Comparison of ENCODE assay signal across 13 mouse cellular contexts in the genomic region with DNA sequence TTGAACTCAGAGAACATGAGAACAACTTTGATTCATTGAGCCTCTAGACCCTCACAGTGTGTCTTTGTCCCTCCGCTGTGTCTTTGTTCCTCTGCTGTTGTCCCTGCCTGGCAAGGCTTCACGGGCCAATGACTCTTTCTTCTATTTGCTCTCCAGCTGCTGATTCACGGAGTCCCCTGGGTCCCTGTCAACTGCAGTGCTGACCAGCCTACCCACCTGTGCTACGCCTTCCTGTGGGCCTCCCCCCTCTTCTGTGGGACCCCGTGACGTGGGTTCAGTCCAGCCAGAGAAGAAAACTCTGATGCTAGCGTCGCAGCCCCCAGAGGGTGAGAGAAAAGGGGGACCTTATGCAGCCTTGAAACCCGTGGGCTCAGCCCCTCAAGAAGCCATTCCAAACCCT. TPM values are rescaled to one million over a fixed set of nuclear protein-coding genes. Genes with fewer than 3 reads are reported as not detected.
DNase-seq lines count a peak whose midpoint lies in the region; ATAC-seq and TF ChIP-seq lines count a peak whose summit lies in the region.
"Had no signal": no experiment of that assay in that cellular context is flagged by ENCODE, and none has a peak within 500 bp of the region (broad histone marks: within the 10 kb centered on the region; RNA-seq: fewer than 3 reads in every experiment).

No protein-coding gene starts in this region.

- no peak for TF ChIP-seq CTCF in kidney, postnatal 0 days (IDR thresholded peaks at IDR 0.05; ENCODE audit: low read depth)
- TF ChIP-seq CTCF in CH12.LX (conservative IDR thresholded peaks at IDR 0.05 in 1 of 2, IDR thresholded peaks at IDR 0.05 in 1 of 2; ENCODE audit: low read depth in 2 of 2, low read length in 2 of 2), result no peak

- no peak overlapping the region for H3K9ac ChIP-seq in embryonic facial prominence, embryonic 12.5 days
- H3K9ac ChIP-seq in kidney, postnatal 0 days (ENCODE audit: low read depth, low read length), result no peak overlapping the region
- H3K9ac ChIP-seq in CH12.LX (ENCODE audit: insufficient read depth, low read depth), result no peak overlapping the region
- H3K9ac ChIP-seq: lung, embryonic 14.5 days had no signal

- no peak for DNase-seq in embryonic facial prominence, embryonic 10.5 days (ENCODE audit: low spot score)
- DNase-seq in kidney, postnatal 0 days (ENCODE audit: low spot score), result peak; percentile 43
- DNase-seq in kidney, adult 9 months, result no peak
- DNase-seq in CH12.LX (ENCODE audit: extremely low read depth), result peak; percentile 74
- DNase-seq in mesoderm, embryonic 11.5 days (ENCODE audit: low read depth, low spot score), result peak; percentile 50
- DNase-seq in heart, postnatal 4 days, result no peak
- DNase-seq in heart, postnatal 36 days, result no peak
- DNase-seq: cerebellum, postnatal 36 days; kidney, postnatal 4 days; lung, embryonic 14.5 days had no signal

- dilution Hi-C loops in CH12.LX (cut with MboI; ENCODE audit: extremely low pct_ligation_motif_present, extremely low pct_unique_long_range_greater_than_20kb, low sequenced_read_pairs), result no loop called here

- intact Hi-C loops in heart, postnatal 36 days (cut with DNase I), result no loop called here

- H3K79me2 ChIP-seq in CH12.LX (replicated peaks; ENCODE audit: control insufficient read depth, extremely low read depth, insufficient read depth, poor library complexity, severe bottlenecking), result peaks cover 18% of the 10 kb centered on the region

- H3K27me3 ChIP-seq in embryonic facial prominence, embryonic 12.5 days, result no peaks in the 10 kb centered on the region
- no peaks in the 10 kb centered on the region for H3K27me3 ChIP-seq in embryonic facial prominence, embryonic 10.5 days (replicated peaks; ENCODE audit: low read depth, poor library complexity, severe bottlenecking)
- no peaks in the 10 kb centered on the region for H3K27me3 ChIP-seq in kidney, postnatal 0 days (ENCODE audit: insufficient read depth, low read length)
- H3K27me3 ChIP-seq in CH12.LX (replicated peaks), result no peaks in the 10 kb centered on the region
- H3K27me3 ChIP-seq: megakaryocyte, embryonic 14.5 days had no signal

- H3K9me3 ChIP-seq in embryonic facial prominence, embryonic 12.5 days, result no peaks in the 10 kb centered on the region
- H3K9me3 ChIP-seq in embryonic facial prominence, embryonic 10.5 days, result no peaks in the 10 kb centered on the region
- no peaks in the 10 kb centered on the region for H3K9me3 ChIP-seq in kidney, postnatal 0 days (replicated peaks; ENCODE audit: low read length)
- no peaks in the 10 kb centered on the region for H3K9me3 ChIP-seq in CH12.LX (replicated peaks; ENCODE audit: low read length)
- H3K9me3 ChIP-seq: megakaryocyte, embryonic 14.5 days had no signal

- TF ChIP-seq POLR2A in CH12.LX (IDR thresholded peaks at IDR 0.05; ENCODE audit: low read depth, low read length), result no peak

- H3K4me1 ChIP-seq in embryonic facial prominence, embryonic 12.5 days, result peaks cover 11% of the 10 kb centered on the region
- H3K4me1 ChIP-seq in embryonic facial prominence, embryonic 10.5 days, result peaks cover 24% of the 10 kb centered on the region
- peaks cover 10% of the 10 kb centered on the region for H3K4me1 ChIP-seq in kidney, postnatal 0 days (replicated peaks; ENCODE audit: insufficient read depth, low read length)
- peaks cover 4 to 33% of the 10 kb centered on the region in 2 experiments for H3K4me1 ChIP-seq in CH12.LX (ENCODE audit: control insufficient read depth in 1 of 2, insufficient read depth in 2 of 2)

- ATAC-seq in embryonic facial prominence, embryonic 12.5 days (ENCODE audit: insufficient number of reproducible peaks, insufficient read depth, low FRiP score, low TSS enrichment), result no peak
- no peak for ATAC-seq in kidney, postnatal 0 days (replicated peaks; ENCODE audit: low FRiP score, low read depth)
- ATAC-seq: activated CD4-positive, CD25-positive, alpha-beta regulatory T cell, adult 4 months had no signal

- TF ChIP-seq RAD21 in CH12.LX (IDR thresholded peaks at IDR 0.05; ENCODE audit: low read depth, low read length), result no peak

- in situ Hi-C loops in CH12.LX (cut with MboI; ENCODE audit: low pct_ligation_motif_present, low pct_unique_long_range_greater_than_20kb, low sequenced_read_pairs), result no loop called here

- 75% methylated on average over 9 of the region's 9 CpGs for WGBS in embryonic facial prominence, embryonic 12.5 days
- WGBS in embryonic facial prominence, embryonic 10.5 days, result 69% methylated on average over 9 of the region's 9 CpGs
- WGBS in kidney, postnatal 0 days, result 51% methylated on average over 9 of the region's 9 CpGs

- no peak overlapping the region for H3K4me2 ChIP-seq in embryonic facial prominence, embryonic 12.5 days (replicated peaks)
- H3K4me2 ChIP-seq in kidney, postnatal 0 days (ENCODE audit: low read length), result no peak overlapping the region
- no peak overlapping the region for H3K4me2 ChIP-seq in CH12.LX (ENCODE audit: insufficient read depth, low read depth, poor library complexity, severe bottlenecking)
- H3K4me2 ChIP-seq: lung, embryonic 14.5 days had no signal

- H3K27ac ChIP-seq in embryonic facial prominence, embryonic 12.5 days, result 0 out of 2 replicates have a peak overlapping the region, but pooled peaks have one; percentile 26
- H3K27ac ChIP-seq in embryonic facial prominence, embryonic 10.5 days (replicated peaks), result no peak overlapping the region; the same call in 1 of the 2 replicates
- no peak overlapping the region for H3K27ac ChIP-seq in kidney, postnatal 0 days
- H3K27ac ChIP-seq in CH12.LX (ENCODE audit: insufficient read depth, low read depth), result no peak overlapping the region

- no peak overlapping the region for H3K4me3 ChIP-seq in embryonic facial prominence, embryonic 12.5 days
- H3K4me3 ChIP-seq in embryonic facial prominence, embryonic 10.5 days, result no peak overlapping the region
- no peak overlapping the region for H3K4me3 ChIP-seq in kidney, postnatal 0 days (replicated peaks; ENCODE audit: low read depth, low read length)
- no peak overlapping the region for H3K4me3 ChIP-seq in CH12.LX (replicated peaks in 1 of 3; ENCODE audit: low read depth in 2 of 3, low read length in 2 of 3, poor library complexity in 1 of 3)
- H3K4me3 ChIP-seq: megakaryocyte, embryonic 14.5 days had no signal

- peaks cover 49% of the 10 kb centered on the region for H3K36me3 ChIP-seq in embryonic facial prominence, embryonic 12.5 days
- peaks cover 54% of the 10 kb centered on the region for H3K36me3 ChIP-seq in embryonic facial prominence, embryonic 10.5 days (replicated peaks)
- H3K36me3 ChIP-seq in kidney, postnatal 0 days (ENCODE audit: insufficient read depth, low read length), result peaks cover 32% of the 10 kb centered on the region
- peaks cover 43 to 48% of the 10 kb centered on the region in 2 experiments for H3K36me3 ChIP-seq in CH12.LX (replicated peaks in 1 of 2; ENCODE audit: control insufficient read depth in 1 of 2, insufficient read depth in 1 of 2, low read length in 1 of 2)

- peak; percentile 24; the same call in 1 of the 2 replicates for TF ChIP-seq EP300 in CH12.LX (IDR thresholded peaks at IDR 0.05; ENCODE audit: low read length)

RNA-seq across cellular contexts. Expression of gene Pcif1, which starts 3.5 kb away (rescaled TPM):
- 83.0 and 89.9 TPM in 2 replicates for polyA plus RNA-seq in embryonic facial prominence, embryonic 12.5 days (2016; fragmentation: Nextera tagmentation; extraction: Ambion mirVana)
- polyA plus RNA-seq in embryonic facial prominence, embryonic 10.5 days (2016; fragmentation: Nextera tagmentation; extraction: Ambion mirVana), result 77.2 and 81.2 TPM in 2 replicates
- 70.0 and 76.5 TPM in 2 replicates for polyA plus RNA-seq in kidney, postnatal 0 days (2015; fragmentation: Nextera tagmentation; extraction: Ambion mirVana)
- 30.0 and 33.6 TPM in 2 replicates for total RNA-seq in CH12.LX (2012; rRNA removed)
- total RNA-seq in CH12.LX (2014; rRNA removed), result 18.2 and 20.0 TPM in 2 replicates
- 49.1 and 59.1 TPM in 2 replicates for polyA plus RNA-seq in CH12.LX (2012; ENCODE audit: insufficient read length, low read depth)
- 10 to 100 TPM; 47.0 to 48.2 TPM for total RNA-seq in heart, postnatal 4 days (2021)
- total RNA-seq in heart, postnatal 36 days (2021), result 10 to 100 TPM; 34.1 to 34.5 TPM

RNA-seq across cellular contexts. Expression of gene Pltp, which starts 25.1 kb away (rescaled TPM):
- polyA plus RNA-seq in embryonic facial prominence, embryonic 12.5 days (2016; fragmentation: Nextera tagmentation; extraction: Ambion mirVana), result 57.8 and 59.4 TPM in 2 replicates
- polyA plus RNA-seq in embryonic facial prominence, embryonic 10.5 days (2016; fragmentation: Nextera tagmentation; extraction: Ambion mirVana), result 36.7 and 40.7 TPM in 2 replicates
- 43.9 and 45.4 TPM in 2 replicates for polyA plus RNA-seq in kidney, postnatal 0 days (2015; fragmentation: Nextera tagmentation; extraction: Ambion mirVana)
- 4.4 and 5.5 TPM in 2 replicates for total RNA-seq in CH12.LX (2012; rRNA removed)
- 0.85 and 1.1 TPM in 2 replicates for total RNA-seq in CH12.LX (2014; rRNA removed)
- polyA plus RNA-seq in CH12.LX (2012; ENCODE audit: insufficient read length, low read depth), result 0.94 and 0.98 TPM in 2 replicates
- 10 to 100 TPM; 13.2 to 20.5 TPM for total RNA-seq in heart, postnatal 4 days (2021)
- 10 to 100 TPM; 40.3 to 46.3 TPM for total RNA-seq in heart, postnatal 36 days (2021)

RNA-seq across cellular contexts. Expression of gene Zfp335, which starts 28.9 kb away (rescaled TPM):
- polyA plus RNA-seq in embryonic facial prominence, embryonic 12.5 days (2016; fragmentation: Nextera tagmentation; extraction: Ambion mirVana), result 16.9 and 17.4 TPM in 2 replicates
- 17.4 and 18.2 TPM in 2 replicates for polyA plus RNA-seq in embryonic facial prominence, embryonic 10.5 days (2016; fragmentation: Nextera tagmentation; extraction: Ambion mirVana)
- polyA plus RNA-seq in kidney, postnatal 0 days (2015; fragmentation: Nextera tagmentation; extraction: Ambion mirVana), result 7.5 and 7.6 TPM in 2 replicates
- 12.0 and 14.4 TPM in 2 replicates for total RNA-seq in CH12.LX (2012; rRNA removed)
- total RNA-seq in CH12.LX (2014; rRNA removed), result 5.0 and 5.2 TPM in 2 replicates
- 13.1 and 16.5 TPM in 2 replicates for polyA plus RNA-seq in CH12.LX (2012; ENCODE audit: insufficient read length, low read depth)
- total RNA-seq in heart, postnatal 4 days (2021), result 10 to 100 TPM; 14.7 to 15.8 TPM
- total RNA-seq in heart, postnatal 36 days (2021), result 10 to 100 TPM in 1 of 2 experiments, 1 to 10 TPM in 1; 8.5 to 10.0 TPM

RNA-seq across cellular contexts. Expression of gene Neurl2, which starts 49.4 kb away (rescaled TPM):
- 6.7 and 7.4 TPM in 2 replicates for polyA plus RNA-seq in embryonic facial prominence, embryonic 12.5 days (2016; fragmentation: Nextera tagmentation; extraction: Ambion mirVana)
- polyA plus RNA-seq in embryonic facial prominence, embryonic 10.5 days (2016; fragmentation: Nextera tagmentation; extraction: Ambion mirVana), result 4.8 and 5.4 TPM in 2 replicates
- 9.2 and 9.4 TPM in 2 replicates for polyA plus RNA-seq in kidney, postnatal 0 days (2015; fragmentation: Nextera tagmentation; extraction: Ambion mirVana)
- 2.9 and 4.1 TPM in 2 replicates for total RNA-seq in CH12.LX (2012; rRNA removed)
- 1.6 and 2.1 TPM in 2 replicates for total RNA-seq in CH12.LX (2014; rRNA removed)
- 1.7 and 1.8 TPM in 2 replicates for polyA plus RNA-seq in CH12.LX (2012; ENCODE audit: insufficient read length, low read depth)
- 10 to 100 TPM; 33.3 to 34.0 TPM for total RNA-seq in heart, postnatal 4 days (2021)
- 10 to 100 TPM; 46.2 to 51.4 TPM for total RNA-seq in heart, postnatal 36 days (2021)

RNA-seq across cellular contexts. Expression of gene Ctsa, which starts 49.9 kb away (rescaled TPM):
- polyA plus RNA-seq in embryonic facial prominence, embryonic 12.5 days (2016; fragmentation: Nextera tagmentation; extraction: Ambion mirVana), result 120 and 124 TPM in 2 replicates
- 95.8 and 100 TPM in 2 replicates for polyA plus RNA-seq in embryonic facial prominence, embryonic 10.5 days (2016; fragmentation: Nextera tagmentation; extraction: Ambion mirVana)
- polyA plus RNA-seq in kidney, postnatal 0 days (2015; fragmentation: Nextera tagmentation; extraction: Ambion mirVana), result 219 and 254 TPM in 2 replicates
- total RNA-seq in CH12.LX (2012; rRNA removed) (45.5 and 46.1 TPM in 2 replicates), CH12.LX (2014; rRNA removed) (17.5 and 19.9 TPM in 2 replicates)
- 22.7 and 27.0 TPM in 2 replicates for polyA plus RNA-seq in CH12.LX (2012; ENCODE audit: insufficient read length, low read depth)
- total RNA-seq in heart, postnatal 4 days (2021), result 100 to 1,000 TPM; 101 to 104 TPM
- 100 to 1,000 TPM; 103 to 106 TPM for total RNA-seq in heart, postnatal 36 days (2021)

Comparison
In these comparisons a context has a peak if more than half of its experiments do, and no peak if none do; other contexts are left out.
1. DNase-seq: peak in kidney, postnatal 0 days (single experiment), CH12.LX (single experiment) and mesoderm, embryonic 11.5 days (single experiment); none in embryonic facial prominence, embryonic 10.5 days (single experiment), kidney, adult 9 months (single experiment), heart, postnatal 4 days (single experiment) and heart, postnatal 36 days (0 of 2).
2. RNA of gene Pltp, which starts 25.1 kb away (polyA plus RNA-seq): 57.8 to 59.4 TPM in embryonic facial prominence, embryonic 12.5 days, 43.9 to 45.4 TPM in kidney, postnatal 0 days and 36.7 to 40.7 TPM in embryonic facial prominence, embryonic 10.5 days; 0.94 to 0.98 TPM in CH12.LX; every median in the first group is over 10 times any median in the second.